Mouse (Mus musculus): Measurements from ENCODE around the gene Cetn3.
A peak's percentile ranks its signal among the peaks of the same experiment; 100 is the strongest.

Cetn3 gene

DNA sequence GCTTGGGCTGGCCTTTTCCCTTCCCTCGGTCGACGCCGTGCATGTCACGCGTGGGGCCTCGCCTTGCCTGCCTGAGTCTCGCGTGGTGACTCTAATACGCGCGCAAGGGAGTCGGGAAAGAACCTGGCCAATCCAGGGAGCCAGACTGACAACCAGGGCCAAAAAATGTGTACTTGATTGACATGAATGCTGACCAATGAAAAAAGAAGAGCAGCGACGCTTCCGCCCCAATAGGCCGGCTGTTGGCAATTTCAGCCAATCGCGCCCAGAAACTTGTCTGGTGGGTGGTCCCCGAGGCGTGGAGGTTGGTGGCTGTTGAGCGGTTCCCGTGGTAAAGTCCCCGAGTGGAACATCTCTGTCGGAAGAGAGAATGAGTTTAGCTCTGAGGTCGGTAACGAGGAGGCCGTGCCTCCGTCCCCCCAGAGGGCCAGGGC lies at the start of gene Cetn3:
Cetn3 (plus strand) TSS at position 107 of the 434 bp plus-strand sequence.
- DNase-seq (ENCODE audit: low spot score) = peak; percentile 89

DNA sequence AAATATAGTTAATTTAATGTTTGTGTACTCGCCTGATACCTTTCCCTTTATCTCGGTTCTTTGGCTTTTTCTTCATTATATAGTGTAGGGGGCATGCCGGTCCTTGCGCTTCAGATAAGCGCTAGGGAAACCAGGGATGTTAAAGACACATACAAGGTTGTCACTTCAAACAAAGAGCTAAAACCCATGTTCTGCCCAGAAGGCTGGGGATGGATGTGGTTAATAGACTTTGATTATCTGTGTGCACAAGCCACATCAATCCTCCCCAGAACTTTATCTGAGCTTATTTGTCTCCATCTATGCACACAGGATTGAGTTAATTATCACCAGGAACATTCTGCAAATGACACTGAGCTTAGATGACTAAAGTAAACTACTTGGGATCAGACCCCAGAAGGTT lies 46.3 kb upstream of the Cetn3 start:
- no peak for DNase-seq (ENCODE audit: low spot score)

DNA sequence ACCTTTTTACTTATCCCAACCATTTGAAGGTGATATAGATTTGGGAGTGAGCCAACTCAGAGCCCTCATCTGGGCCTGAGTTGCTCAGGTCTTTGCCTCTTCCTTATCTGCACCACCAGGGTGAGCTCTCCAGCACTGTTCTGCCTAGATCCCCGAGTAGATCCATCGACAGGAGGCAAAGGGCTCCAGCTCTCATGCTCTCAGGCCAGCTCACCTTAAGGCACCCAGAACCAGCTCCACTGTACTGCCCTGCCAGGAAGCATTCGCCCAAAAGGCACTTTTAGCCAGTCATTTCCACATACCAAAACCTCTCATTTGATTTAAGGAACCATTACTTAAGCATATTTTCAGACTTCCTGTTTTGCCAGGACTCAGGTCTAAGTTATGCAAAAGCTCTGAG lies 42.0 kb upstream of the Cetn3 start:
- no peak for DNase-seq (ENCODE audit: low spot score)

DNA sequence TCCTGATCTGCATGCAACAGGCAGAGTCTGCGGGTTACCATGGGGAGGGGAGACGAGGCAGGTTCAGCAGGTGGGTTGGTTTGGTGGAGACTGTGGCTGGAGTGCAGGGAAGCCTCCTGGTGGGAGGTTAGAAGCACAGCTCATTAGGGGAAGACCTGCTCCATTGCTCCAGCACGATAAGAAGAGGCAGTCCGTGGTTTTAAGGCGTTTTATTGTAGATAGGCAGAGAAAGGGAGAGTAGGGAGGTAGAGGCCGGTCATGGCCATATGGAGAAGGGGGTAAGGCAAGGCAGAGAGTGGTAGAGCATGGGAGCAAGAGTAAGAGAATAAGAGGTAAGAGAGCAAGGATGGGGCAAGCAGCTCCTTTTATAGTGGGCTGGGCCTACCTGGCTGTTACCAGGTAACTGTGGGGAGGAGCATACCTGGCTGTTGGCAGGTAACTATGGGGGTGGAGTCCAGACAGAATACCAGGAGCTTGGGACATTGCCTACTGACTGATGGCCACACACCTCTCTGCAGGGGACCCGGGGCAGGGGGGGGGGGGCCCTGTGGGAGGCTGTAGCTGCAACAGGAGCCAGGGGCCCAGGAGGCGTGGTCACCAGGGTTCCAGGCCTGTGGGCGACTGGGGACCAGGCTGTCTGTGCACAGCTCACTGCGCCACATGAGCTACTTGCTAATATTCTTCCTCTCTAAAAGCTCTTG lies 39.3 kb upstream of the Cetn3 start:
- no peak for DNase-seq (ENCODE audit: low spot score)

DNA sequence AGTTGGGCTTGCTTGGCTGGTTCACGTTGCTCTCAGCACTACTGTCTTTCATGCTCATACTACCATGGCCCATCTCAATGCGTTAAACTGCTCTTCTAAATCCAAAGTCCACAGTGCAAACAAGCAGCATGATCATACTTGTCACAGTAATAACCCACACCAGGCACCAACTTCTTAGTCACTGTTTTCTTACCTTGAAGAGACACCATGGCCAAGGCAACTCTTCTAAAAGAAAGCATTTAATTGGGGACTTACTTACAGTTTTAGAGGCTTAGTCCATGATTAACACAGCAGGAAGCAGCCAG lies 38.8 kb upstream of the Cetn3 start:
- no peak for DNase-seq (ENCODE audit: low spot score)

DNA sequence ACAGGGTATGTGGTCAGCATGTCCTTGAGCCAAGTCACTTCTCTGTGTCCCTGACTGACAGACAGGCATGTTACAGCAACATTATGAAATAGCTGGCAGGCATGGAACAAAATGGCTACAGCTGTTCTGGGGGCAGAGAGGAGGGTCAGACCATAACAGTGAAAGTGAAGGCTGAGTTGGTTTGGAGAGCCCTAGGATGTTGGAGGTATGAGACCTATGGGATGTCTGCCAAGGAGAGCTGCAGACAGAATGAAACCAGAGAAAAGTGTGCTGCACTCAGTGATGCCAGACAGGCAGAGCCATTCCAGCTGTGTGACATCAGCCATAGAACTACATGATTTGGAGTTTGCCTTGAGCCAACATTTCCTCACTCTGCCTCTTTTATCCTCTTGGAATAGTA lies 28.0 kb upstream of the Cetn3 start:
- DNase-seq (ENCODE audit: low spot score) = no peak

DNA sequence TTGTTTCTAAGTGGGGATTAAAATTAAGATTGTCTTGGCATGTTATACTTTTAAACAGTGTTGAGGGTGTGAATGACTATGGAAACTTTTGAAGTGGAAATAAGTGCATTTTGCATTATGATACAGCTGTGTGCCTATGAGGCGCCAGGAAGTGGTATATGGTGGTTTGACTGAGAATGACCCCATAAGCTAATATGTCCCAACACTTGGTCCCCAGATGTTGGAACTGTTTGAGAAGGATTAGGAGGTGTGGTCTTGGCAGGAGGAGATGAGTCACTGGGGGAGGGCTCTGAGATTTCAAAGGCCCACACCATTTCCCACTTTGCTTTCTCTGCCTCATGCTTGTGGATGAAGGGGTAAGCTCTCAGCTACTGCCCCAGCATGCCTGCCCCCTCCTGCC lies 27.6 kb upstream of the Cetn3 start:
- DNase-seq (ENCODE audit: low spot score) = no peak

DNA sequence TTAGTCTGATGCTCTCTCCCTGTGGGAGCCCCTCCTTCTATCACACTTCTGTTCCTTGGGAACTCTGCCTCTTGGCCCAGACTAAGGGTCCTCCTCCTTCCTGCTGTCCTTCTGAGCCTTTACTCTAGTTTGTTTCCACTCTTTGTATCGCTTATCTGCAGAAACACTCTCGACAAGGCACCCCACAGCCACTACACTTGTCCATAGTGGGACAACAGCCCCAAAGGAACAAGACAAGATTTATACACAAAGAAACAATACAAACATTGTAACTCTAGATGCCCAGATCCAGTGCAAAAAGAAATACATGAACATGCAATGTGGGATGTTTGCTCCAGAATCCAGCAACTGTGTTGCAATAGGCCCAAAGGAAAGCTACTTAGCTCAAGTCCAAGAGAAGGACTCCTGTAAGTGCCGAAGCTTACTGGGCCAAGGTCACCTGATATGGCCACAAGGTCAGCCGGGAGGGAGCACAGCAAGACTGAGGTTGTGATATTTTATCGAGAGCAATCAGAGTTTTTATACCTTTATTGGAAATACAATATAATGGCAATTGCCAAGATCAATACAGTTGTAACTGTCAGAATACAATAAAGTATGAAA lies 25.7 kb upstream of the Cetn3 start:
- no peak for DNase-seq (ENCODE audit: low spot score)

DNA sequence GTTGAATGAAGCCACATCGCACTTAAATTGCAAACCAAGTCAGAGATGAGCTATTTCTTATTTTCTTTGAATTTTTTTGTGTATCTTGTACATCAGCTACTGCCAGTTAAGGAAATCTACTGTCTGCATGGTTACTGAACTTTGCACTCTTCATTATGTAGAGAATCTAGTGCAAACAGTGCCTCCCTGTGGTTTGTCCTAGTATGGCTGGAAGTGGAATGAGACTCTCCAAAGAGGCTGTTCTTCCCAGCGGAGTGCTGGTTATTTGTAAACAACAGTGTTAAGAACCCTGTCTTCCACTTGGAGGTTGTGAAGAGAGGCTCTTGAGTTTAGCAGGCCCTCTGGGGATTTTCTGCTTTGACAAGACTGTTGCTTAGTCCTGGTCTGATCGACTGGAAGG lies 22.5 kb upstream of the Cetn3 start:
- peak; percentile 73 for DNase-seq (ENCODE audit: low spot score)

DNA sequence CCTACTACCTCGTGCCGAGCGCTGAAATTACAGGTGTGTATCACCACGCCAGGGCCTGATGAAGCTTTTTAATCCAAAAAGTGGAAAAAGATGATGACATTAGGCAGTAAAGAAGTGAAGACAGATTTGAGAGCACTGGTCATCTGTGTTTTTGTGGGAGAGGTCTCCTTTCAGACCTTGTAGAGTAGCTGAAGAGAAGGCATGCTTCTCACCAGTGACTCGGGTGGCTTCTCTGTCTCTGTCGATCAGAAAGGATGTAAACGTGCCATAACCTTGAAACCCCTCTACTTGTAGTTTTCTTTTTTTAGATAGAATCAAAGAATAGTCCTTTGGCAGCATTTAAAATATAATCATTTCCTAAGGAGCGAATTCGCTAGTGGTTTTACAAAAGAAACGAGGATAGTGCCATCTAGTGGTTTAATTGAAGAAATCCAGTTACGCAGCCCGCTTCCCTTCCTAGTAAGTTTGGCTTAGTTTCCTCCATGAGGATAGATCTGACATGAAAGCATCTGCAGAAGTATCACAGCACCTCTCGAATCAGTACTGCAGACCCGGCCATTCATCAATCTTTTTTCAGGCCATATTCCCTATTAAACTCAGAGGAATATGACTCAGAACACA lies 21.2 kb upstream of the Cetn3 start:
- no peak for DNase-seq (ENCODE audit: low spot score)

DNA sequence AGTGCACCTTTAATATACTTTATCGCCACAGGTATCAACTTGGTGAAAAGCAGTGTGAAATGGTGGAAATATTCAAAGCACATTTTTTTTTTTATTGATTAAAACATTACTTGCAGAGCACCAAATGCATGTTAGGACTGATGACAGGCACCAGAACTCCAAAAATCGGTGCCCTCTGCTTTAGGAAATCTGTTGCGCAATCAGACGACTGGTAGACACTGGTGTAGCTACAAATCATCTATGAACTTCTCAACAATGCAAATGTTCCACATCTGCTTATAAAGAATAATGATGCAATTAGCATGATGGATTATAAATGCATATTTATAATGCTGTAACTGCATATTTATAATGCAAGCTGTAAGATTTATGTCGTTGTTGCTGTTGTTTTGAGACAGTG lies 18.7 kb upstream of the Cetn3 start:
- DNase-seq (ENCODE audit: low spot score) = no peak

DNA sequence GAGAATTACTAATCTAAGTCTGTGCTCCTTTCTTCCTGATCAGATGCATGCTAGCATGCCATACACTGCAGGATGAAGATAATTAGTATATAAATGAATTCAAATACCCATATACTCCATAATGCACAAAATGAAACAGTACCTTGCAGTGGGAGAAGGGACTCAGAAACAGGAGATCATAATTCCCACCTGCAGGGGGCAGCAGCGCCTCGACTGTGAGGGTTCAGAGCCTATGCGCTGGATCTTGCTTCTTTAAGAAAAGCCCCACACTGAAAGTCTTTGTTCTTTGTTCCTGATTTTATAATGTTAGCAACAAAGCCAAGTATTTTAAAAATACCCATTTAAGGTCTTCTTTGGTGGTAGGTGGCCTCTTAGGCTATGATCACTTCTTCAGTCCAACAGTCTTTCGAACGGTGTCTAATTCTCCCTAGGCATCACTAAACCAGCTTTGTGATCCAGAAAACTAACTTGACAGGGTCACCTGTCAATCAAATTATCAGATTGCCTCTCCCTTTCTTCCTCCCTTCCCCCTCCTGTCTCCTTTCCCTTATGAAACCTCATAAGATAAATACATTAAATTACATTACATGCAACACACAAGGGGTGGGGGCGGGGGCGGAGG lies 15.7 kb upstream of the Cetn3 start:
- peak; percentile 84 for DNase-seq (ENCODE audit: low spot score)

DNA sequence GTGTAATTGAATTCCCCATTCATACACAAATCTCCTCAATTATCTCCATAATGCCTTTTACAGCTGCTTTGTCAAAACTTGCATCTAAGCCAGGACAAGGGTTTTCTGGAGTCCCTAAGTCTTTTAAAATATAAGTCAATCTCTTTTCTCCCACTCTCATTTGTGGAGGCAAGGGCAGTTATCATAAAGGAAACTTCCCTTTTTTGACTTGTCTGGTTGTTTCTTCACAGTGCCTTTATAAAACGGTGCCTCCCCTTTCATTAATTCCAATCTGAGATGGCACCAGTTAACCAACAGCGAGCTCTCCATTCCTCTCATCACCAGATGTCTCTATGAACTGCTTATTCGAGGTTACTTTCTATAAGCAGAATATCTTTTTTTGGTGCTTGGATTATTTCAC lies 6.7 kb upstream of the Cetn3 start:
- DNase-seq (ENCODE audit: low spot score) = no peak

DNA sequence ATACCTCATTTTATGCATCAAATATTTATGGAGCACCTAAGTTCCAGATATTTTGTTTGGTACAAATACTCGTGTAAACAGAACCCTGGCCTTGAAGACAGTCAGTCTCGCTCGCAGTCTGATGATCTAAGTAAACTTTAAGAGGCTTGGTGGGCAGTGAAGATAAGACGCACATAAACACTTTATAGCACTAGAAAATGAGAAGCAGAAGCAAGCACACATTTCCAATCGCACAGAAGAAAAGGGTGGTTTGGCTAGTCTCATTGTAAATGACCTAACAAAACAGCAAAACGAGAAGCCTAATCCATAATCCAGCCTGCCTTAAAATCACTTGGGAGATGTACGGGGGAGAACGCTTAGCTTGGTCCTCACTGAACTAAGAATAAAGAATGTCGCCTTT lies 402 bp upstream of the Cetn3 start:
- DNase-seq (ENCODE audit: low spot score) = no peak

DNA sequence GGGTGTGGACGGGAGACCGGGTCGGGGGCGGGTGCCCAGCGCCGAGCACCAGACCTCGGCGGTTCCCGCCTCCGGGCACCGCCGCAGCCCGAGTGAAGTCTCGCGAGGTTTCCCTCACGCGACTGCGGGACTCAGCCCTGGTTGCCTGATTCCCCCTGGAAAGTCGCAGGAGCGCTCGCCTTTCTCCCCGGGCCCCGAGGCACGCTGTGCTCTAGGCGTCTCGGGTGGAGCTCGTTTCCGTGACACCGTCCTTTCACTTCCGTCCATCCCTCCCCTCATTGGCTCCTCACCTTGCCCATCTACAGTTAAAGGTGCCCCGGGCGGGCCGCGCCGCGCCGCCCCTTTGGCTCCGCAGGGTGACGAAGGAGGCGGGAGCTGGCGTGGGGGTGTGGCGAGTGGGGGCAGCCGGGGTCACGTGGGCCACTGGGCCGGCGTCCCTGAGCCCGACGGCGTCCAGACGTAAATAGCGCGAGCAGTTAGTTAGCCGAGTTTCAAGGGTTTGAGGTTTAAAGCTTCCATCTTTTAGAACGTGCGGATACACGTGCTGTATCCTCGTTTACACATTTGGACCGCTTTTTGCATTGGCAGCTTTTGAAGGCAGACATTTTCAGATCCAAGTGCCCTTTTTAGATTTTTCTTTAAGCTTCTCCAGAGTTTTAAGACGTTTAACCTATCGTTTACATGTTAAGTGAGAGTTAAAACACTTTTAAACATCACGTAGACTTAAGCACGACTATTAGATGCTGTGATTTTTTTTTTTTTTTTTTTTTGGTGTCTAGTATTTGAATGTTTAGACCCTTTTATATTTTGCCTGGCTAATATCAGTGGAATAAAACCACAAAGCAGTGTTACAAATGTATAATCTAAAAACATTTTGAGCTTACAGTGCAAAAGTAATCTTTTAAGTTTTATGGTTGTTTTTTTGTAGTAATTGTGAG lies 797 bp downstream of the Cetn3 start:
- DNase-seq (ENCODE audit: low spot score) = peak; percentile 98

DNA sequence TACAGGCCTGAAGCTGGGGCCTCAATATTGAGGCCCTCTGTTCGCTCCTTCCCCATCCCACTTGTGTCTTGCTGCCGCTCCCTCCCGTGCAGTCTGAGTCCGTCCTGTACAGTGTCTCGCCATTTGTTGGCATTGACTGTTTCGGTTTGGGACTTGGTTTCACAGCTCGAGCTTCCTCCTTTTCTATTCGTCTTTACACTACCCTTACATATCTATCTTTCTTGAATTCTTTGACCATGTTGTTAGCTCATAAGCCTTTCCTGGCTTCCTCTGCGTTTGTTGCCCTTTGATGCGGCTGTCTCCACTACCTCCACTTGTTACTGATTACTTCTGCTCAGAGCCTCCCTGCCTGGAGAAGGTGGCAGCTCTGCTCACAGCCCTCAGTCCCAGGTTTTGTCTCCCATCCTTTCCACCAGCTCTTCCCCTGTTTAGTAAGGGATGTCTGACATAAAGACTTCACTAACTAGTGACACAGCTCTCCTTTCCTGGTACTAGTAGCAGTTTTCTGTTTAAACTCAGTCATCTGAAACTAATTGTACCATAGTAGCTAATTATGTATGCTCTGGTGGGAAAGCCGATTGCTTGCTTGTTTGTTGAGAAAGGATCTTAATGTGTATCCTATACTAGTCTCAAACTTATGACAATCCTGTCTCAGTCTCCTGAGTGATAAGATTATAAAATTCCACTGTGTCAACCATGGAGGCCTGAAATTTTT lies 3.0 kb downstream of the Cetn3 start:
- DNase-seq (ENCODE audit: low spot score) = no peak

DNA sequence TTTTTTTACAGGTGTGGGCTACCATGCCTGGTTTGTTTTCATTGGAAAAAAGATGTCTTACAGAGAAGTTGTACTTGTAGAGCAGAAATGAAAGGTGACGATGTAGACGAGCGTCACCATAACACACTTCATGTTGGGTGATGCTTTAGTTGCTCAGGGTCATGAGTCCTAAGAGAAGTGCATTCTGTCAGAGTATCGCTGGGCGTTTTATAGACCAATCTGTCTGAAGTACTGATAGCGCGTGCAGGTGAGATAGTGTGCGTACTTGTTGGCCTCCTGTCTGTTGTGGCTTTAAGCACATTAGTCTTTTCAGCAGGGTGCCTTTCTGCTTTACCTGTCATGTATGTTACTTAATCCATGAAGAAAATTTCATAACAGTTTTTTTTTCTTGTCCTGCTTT lies 7.3 kb downstream of the Cetn3 start:
- DNase-seq (ENCODE audit: low spot score) = no peak

DNA sequence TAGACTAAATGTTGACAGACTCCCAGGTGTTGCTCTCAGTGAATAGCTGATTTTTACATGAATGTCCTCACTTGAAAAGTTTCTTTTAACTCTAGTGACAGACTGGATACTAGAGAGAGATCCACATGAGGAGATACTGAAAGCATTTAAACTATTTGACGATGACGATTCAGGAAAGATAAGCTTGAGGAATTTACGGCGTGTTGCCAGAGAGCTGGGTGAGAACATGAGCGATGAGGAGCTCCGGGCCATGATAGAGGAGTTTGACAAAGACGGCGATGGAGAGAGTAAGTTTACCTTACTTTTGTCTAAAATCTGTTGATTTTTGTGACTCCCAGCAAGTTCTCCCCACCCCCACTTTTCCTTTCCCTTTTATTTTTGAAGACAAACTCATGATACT lies 9.0 kb downstream of the Cetn3 start:
- DNase-seq (ENCODE audit: low spot score) = no peak

DNA sequence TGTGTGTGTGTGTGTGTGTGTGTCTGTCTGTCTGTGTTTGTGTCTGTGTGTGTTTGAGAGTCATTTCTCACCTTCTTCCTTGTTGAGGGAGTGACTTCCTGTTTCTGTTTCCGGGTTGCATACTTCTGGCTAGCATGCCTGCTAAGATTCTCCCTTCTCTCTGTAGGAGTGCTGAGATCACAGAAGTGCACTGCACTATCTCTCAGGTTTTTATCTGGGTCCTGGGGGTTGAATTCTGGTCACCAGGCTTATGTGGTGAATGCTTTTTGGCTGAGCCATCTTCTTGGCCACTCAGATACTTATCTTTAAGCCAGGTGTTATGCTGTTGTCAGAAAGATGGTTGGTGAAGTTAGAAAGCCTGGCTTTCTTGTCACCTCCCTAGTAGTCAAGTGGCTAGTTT lies 11.0 kb downstream of the Cetn3 start:
- no peak for DNase-seq (ENCODE audit: low spot score)

DNA sequence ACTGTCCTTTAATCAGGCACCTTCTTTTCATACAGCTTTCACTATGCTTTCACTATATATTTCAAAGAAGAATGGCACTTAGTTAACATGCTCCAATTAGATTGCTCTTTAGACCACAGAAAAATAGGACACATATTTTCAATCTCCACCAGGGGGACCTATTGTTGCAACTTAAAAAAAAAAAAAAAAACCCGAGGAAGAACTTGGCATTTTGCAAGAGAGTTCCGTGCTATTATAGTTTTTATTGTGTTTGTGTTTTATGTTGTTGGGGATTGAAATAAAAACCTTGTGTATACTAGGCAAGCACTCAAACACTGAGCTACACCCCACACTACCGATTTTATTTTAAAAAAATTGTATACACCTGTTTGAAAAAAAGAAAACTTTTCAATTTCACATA lies 18.2 kb downstream of the Cetn3 start:
- DNase-seq (ENCODE audit: low spot score) = no peak

DNA sequence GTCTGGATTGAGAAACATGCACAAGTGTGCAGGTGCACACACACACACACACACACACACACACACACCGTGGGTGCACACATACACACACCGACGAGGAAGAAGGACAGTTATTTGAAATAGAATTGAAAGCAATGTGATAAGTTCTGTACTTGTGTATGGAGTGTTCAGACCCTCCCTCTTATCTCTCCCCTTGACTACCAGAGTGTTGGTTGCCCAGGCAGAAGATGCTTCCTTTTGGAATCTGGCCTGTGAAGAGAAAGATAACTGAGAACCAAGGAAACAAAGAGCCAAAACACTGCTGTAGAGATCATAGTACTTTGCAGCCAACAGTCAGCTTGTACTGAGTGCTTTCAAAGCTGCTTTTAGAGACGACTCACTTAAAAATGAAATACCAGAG lies 20.8 kb downstream of the Cetn3 start:
- DNase-seq (ENCODE audit: low spot score) = no peak

DNA sequence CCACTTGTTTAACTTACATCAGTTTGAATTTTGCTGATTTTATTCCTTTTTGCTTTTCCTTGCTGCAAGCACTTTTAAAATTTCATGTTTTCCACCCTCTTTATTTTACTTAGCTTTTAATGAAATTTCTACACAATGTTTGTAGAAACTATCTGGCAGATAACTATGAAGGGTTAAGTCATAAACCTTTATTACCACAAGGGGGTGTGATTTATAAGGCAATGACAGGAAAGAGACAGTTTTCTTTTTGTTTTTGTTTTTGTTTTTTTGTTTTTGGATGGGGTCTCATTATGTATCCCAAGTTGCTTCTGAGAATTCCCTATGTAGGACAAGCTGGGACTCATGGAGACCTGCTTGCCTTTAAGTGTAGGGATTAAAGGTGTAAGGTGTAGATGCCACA lies 39.9 kb downstream of the Cetn3 start:
- DNase-seq (ENCODE audit: low spot score) = no peak

All from testis, postnatal 10 days (tissue).